Mouse (Mus musculus) adrenal gland, adult 18-20 months (tissue): ENCODE measurements around the gene Tcf7. TPM values are rescaled to one million over a fixed set of nuclear protein-coding genes. Genes with fewer than 3 reads are reported as not detected.
"Not testable (repeated sequence)": the region's sequence is repeated elsewhere in the genome, so short reads cannot be mapped to it uniquely, and the experiment has no call there.

ENCODE experiments used
- DNase-seq, 2 experiments: peaks; one replicate each; pipeline ENCODE4 v3.0.0; 2021 to 2022; ENCODE audit warnings: low spot score in 2 of 2
- total RNA-seq, 2 experiments: library from RNA; stranded (reverse); gene quantifications; 1 replicate in 1 of 2; 2 replicates in 1 of 2; pipeline ENCODE4 v1.2.3; 2021

The Tcf7 gene
- total RNA-seq, 2 experiments from 2014 or later: 35.1 to 46.9 TPM

DNA sequence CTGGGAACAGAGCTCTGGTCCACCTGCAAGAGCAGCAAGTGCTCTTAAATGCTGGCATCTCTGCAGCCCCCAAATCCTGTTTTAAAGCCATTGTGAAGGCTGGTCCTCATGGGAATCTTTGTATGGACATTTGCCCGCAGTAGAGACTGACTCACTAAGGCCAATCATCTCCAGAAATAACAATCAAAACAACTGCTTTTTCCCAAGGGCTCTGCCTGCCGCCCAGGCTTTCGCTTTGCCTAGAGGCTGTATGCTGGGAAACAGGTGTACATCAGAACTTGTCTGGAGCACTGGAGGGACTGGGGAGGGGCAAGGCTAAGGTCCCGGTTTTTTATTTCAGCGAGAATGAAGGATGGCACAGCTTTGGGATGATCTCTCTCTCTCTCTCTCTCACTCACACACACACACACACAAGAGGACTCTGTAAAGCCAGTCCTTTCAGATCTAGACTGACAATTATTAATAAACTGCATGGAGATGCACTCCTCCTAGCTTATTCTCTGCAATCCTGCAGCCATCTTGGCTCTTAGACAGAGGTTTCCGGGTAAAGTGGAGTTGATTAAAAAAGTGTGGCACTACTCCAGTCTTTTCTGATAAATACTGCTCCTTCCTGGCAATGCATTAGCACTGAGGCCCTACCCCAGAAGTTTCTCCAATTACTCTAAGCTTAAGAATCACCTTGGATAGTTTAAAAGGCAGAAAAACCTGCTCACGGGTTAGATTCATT lies 53.9 kb downstream of the Tcf7 start:
- DNase-seq: no peak

DNA sequence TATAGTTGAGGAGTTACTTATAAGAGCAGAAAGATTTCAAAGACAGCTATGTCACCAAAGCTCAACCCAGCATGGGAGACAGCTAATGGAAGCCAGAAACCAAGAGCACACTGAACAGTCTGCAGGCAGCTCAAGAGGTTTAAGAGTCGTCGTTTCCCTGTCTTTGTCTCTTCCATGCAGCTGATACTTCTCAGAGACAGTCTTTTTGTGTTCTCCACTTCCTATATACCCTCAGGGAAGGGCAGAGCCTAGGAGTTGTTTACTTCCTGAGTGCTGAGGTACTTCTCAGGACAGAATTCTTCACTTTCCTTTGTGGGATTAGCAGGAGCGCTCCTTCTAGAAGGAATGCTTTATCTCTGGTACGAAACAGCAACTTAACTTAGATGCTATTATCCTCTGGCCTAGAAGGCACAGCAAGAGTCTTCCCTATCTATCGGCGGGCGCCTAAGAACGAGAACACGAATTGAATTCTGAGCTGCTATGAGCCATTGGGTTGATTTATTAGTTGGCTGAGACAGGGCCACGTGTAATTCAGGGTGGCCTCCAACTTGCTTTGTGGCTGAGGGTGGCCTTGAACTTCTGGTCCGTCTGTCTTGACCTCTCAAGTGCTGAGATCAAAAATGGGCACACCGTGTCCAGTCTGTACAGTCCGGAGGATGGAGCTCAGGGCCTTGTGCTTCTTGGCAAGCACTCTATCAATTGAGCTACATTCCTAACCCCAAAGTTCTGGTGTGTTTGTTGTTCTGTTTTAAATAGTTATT lies 55.2 kb downstream of the Tcf7 start:
- DNase-seq: peak in 1 of 2 experiments; percentile 43

DNA sequence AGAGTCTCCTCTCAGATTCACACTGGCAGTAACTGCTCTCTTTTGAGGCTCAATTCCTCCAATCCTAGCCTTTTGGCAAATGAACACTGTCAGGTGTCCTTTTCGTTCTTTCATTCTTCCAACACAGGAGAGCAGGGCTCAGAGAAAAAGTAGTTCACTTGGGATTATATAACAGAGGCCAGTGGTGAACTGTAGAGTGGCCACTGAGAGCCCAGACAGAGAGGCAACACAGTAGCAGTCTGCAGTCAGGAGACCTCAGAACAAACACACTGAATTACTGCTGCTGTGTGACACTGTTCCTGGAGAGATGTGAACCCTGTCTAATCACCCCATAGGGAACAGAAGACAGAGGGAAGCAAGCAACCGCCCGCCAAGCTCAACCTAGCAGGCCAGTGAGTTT lies 55.8 kb downstream of the Tcf7 start:
- DNase-seq: no peak

DNA sequence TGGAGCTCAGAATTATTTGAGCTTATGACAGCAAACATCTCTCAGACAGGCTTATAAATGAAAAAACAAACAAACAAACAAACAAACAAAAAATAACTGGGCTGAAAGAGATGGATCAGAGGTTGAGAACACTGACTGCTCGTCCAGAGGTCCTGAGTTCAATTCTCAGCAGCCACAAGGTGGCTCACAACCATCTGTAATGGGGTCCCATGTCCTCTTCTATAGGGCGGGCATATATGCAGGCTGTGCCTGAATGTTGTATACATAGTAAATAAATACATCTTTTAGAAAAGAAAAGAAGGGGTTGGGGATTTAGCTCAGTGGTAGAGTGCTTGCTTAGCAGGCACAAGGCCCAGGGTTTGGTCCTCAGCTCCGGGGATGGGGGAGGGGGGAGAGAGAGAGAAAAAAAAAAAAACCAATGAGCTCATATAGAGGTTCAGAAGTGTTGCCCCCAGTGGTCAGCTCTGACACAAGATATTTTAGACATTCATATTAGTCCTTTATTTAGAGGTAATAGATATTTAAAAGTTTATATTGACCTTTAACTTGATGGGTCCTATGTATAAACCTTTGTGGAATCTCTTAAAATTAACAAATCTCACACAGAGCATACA lies 56.7 kb downstream of the Tcf7 start:
- DNase-seq: no peak

DNA sequence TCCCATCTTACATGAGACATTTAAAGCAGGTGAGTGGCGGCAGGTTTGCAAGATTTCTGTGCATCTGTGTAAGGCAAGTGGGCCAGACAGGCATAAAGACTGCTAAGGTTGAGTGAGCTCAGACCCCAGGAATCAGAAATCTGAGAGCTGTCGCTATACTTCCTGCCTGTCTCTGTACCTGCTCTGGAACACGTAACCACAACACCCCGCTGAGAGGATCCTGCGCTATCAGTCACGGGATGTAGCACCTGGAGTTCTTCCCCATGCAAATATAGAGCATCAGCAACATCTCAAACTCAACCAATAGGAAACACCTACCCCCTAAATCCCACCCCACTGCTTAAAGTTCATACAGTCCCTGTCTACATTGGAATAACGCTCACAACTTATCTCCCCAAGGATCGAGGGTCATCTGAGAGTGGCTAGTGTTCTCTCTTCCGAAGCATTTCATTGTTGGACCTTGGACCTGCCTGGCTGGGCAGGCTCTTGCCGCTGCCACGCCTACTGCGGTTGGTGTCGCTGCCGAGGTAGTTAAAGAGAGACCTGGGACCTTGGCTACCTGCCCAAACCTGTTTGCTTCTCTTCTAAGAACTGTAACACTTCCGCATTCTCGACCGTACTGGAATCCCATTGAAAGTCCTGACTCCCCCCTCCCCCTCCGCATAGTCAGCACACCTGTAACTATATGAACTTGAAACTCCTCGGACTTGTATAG lies 58.7 kb downstream of the Tcf7 start:
- DNase-seq: no peak

DNA sequence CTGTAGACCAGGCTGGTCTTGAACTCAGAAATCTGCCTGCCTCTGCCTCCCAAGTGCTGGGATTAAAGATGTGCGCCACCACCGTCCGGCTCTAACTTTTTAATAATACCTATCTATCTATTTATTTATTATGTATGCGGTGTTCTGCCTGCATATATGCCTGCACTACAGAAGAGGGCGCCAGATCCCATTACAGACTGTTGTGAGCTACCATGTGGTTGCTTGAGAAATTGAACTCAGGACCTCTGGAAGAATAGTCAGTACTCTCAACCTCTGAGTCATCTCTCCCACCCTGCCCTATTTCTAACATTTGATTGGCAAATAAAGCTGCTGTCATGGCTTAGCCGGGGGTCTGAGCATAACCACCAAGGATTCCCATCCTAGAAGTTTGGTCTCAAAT lies 59.9 kb downstream of the Tcf7 start:
- no peak for DNase-seq

DNA sequence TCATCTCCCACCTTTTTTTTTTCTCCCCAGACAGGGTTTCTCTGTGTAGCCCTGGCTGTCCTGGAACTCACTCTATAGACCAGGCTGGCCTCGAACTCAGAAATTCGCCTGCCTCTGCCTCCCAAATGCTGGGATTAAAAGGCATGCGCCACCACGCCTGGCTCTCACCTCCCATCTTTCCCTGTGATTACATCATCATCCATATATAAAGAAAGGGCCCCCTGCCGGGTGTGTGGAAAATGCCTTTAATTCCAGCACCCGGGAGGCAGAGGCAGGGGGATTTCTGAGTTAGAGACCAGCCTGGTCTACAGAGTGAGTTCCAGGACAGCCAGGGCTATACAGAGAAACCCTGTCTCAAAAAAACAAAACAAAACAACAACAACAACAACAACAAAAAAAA lies 60.9 kb downstream of the Tcf7 start:
- DNase-seq: not testable (repeated sequence)

DNA sequence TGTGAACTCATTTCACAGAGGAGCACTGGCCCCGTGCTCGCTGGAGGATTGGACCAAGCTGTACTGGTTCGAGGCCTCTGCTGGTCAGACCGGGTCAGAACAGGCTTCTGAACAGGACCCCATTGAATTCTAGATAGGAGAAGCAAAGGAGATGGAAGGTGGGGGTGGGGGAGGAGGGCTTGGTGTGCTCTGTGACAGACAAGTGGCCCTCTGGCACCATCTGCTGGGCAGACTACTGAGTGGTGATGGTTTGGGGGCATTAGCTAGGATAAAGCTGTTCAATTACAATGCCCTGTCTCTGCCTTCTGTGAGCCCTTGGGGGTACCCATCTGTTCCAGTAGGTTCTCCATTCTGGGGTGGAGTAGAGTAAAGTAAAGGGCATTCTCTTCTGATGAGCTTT lies 62.5 kb downstream of the Tcf7 start:
- peak; percentile 64 to 67 for DNase-seq

DNA sequence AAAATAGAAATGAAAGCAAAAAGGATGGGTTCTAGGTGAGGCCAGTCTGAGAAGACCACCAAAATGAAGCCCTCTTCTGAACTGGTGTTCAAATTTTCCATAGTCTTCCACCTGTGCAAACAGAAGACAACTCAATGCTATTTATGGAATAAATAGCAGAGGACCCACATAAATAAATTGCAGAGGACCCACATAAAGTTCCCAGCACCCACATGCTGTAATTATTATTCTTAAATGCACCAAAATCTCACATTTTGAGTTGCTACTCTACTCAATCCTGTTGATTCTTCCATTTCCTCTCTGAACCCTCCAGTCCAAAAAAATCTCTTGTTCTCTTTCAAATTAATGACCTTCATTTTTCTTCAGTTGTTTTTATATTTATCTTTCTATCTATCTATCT lies 68.9 kb downstream of the Tcf7 start, which contains the start of gene Olfr1371:
TSS of gene Olfr1371 (minus strand) at position 101 of the 400 bp plus-strand sequence.
- DNase-seq: no peak

Other genes starting within 250 kb of the Tcf7 start
- 10 to 100 TPM; 79.8 to 87.8 TPM for gene Ppp2ca, start 184.3 kb downstream of the Tcf7 start, total RNA-seq
- not detected for gene Olfr1373, start 137.5 kb downstream of the Tcf7 start, total RNA-seq
- not detected for gene Olfr1371, start 69.0 kb downstream of the Tcf7 start, total RNA-seq
- gene Skp1a, start 51.0 kb downstream of the Tcf7 start, total RNA-seq: 100 to 1,000 TPM; 471 to 498 TPM
- 100 to 1,000 TPM; 374 to 415 TPM for gene Vdac1, start 77.8 kb upstream of the Tcf7 start, total RNA-seq
- gene 9530068E07Rik, start 113.4 kb upstream of the Tcf7 start, total RNA-seq: 100 to 1,000 TPM; 124 to 164 TPM